Comparison of ENCODE assay signal across 19 mouse cellular contexts in the genomic region with DNA sequence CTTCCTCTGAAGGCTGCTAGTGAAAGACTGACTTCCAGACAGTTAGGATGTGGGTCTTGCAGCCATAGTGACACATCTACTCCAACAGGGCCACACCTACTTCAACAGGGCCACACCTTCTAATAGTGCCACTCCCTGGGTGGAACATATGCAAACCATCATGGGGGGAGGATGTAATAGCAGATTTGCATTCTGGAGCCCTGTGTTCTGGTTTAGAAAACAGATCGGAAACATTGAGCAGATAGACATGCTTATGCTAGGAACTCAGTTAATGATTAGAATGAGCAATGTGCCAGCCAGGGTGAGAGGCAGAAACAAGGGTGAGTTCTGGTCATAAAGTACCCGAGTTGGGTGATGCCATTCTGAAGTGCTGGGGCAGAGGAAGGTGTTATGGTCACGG. TPM values are rescaled to one million over a fixed set of nuclear protein-coding genes. Genes with fewer than 3 reads are reported as not detected.
A peak's percentile ranks its signal among the peaks of the same experiment; 100 is the strongest.
DNase-seq lines count a peak whose midpoint lies in the region; TF ChIP-seq lines count a peak whose summit lies in the region.
"Had no signal": no experiment of that assay in that cellular context is flagged by ENCODE, and none has a peak within 500 bp of the region (broad histone marks: within the 10 kb centered on the region; RNA-seq: fewer than 3 reads in every experiment).

No protein-coding gene starts in this region.

- no peaks in the 10 kb centered on the region for H3K79me2 ChIP-seq in CH12.LX (replicated peaks; ENCODE audit: control insufficient read depth, extremely low read depth, insufficient read depth, poor library complexity, severe bottlenecking)

- TF ChIP-seq CTCF in CH12.LX (conservative IDR thresholded peaks at IDR 0.05 in 1 of 2, IDR thresholded peaks at IDR 0.05 in 1 of 2; ENCODE audit: low read depth in 2 of 2, low read length in 2 of 2): no peak

- no peak for TF ChIP-seq POLR2A in CH12.LX (IDR thresholded peaks at IDR 0.05; ENCODE audit: low read depth, low read length)

- H3K36me3 ChIP-seq in CH12.LX (replicated peaks in 1 of 2; ENCODE audit: control insufficient read depth in 1 of 2, insufficient read depth in 1 of 2, low read length in 1 of 2): no peaks in the 10 kb centered on the region
- H3K36me3 ChIP-seq: G1E had no signal

- no peaks in the 10 kb centered on the region for H3K9me3 ChIP-seq in CH12.LX (replicated peaks; ENCODE audit: low read length)
- H3K9me3 ChIP-seq: G1E had no signal

- no peak overlapping the region for H3K9ac ChIP-seq in CH12.LX (ENCODE audit: insufficient read depth, low read depth)

- TF ChIP-seq EP300 in CH12.LX (IDR thresholded peaks at IDR 0.05; ENCODE audit: low read length): peak; percentile 73

- 0 out of 2 replicates have a peak overlapping the region, but pooled peaks have one; percentile 3 for H3K4me2 ChIP-seq in CH12.LX (ENCODE audit: insufficient read depth, low read depth, poor library complexity, severe bottlenecking)

- peak; percentile 91 for DNase-seq in CH12.LX (ENCODE audit: extremely low read depth)
- DNase-seq in right cerebral cortex, postnatal 25 days: no peak
- DNase-seq: adrenal gland, adult 2 months; adrenal gland, adult 8-10 months; adrenal gland, postnatal 10 days; adrenal gland, postnatal 14 days; adrenal gland, postnatal 25 days; adrenal gland, postnatal 36 days; B cell, adult 2 months; cerebellum, adult 11 months; cerebellum, adult 11-12 months; cerebellum, adult 18-20 months; cerebellum, adult 2 months; cerebellum, adult 8-10 months had no signal

- no peak overlapping the region for H3K4me3 ChIP-seq in CH12.LX (replicated peaks in 1 of 3; ENCODE audit: low read depth in 2 of 3, low read length in 2 of 3, poor library complexity in 1 of 3)

- peaks cover 18 to 30% of the 10 kb centered on the region in 2 experiments for H3K4me1 ChIP-seq in CH12.LX (ENCODE audit: control insufficient read depth in 1 of 2, insufficient read depth in 2 of 2)

- no peak for TF ChIP-seq RAD21 in CH12.LX (IDR thresholded peaks at IDR 0.05; ENCODE audit: low read depth, low read length)

- in situ Hi-C loops in CH12.LX (cut with MboI; ENCODE audit: low pct_ligation_motif_present, low pct_unique_long_range_greater_than_20kb, low sequenced_read_pairs): no loop called here

- dilution Hi-C loops in CH12.LX (cut with MboI; ENCODE audit: extremely low pct_ligation_motif_present, extremely low pct_unique_long_range_greater_than_20kb, low sequenced_read_pairs): no loop called here

- no peak overlapping the region for H3K27ac ChIP-seq in CH12.LX (ENCODE audit: insufficient read depth, low read depth)

- H3K27me3 ChIP-seq in CH12.LX (replicated peaks): no peaks in the 10 kb centered on the region
- H3K27me3 ChIP-seq: Patski had no signal

TF ChIP-seq in CH12.LX, 34 proteins besides CTCF, POLR2A, EP300 and RAD21:
- TF ChIP-seq CHD2 (IDR thresholded peaks at IDR 0.05; ENCODE audit: low read length) (peak; percentile 32; the same call in 1 of the 2 replicates), MAFK (IDR thresholded peaks at IDR 0.05; ENCODE audit: insufficient replicate concordance, low read length) (no peak), TCF12 (IDR thresholded peaks at IDR 0.05; ENCODE audit: low read depth, low read length) (no peak), HCFC1 (IDR thresholded peaks at IDR 0.05; ENCODE audit: low read depth, low read length) (no peak), MYC (IDR thresholded peaks at IDR 0.05; ENCODE audit: low read depth, low read length) (peak; percentile 52), ZMIZ1 (IDR thresholded peaks at IDR 0.05; ENCODE audit: low read depth, low read length) (no peak), IRF4 (IDR thresholded peaks at IDR 0.05; ENCODE audit: low read depth, low read length) (no peak), RCOR1 (conservative IDR thresholded peaks at IDR 0.05; ENCODE audit: low read depth, low read length) (no peak), ZNF384 (IDR thresholded peaks at IDR 0.05; ENCODE audit: low read depth, low read length) (no peak), MEF2A (IDR thresholded peaks at IDR 0.05; ENCODE audit: borderline replicate concordance, low read depth, low read length) (no peak; the same call in 1 of the 2 replicates), MXI1 (IDR thresholded peaks at IDR 0.05; ENCODE audit: low read depth, low read length) (no peak), BHLHE40 (IDR thresholded peaks at IDR 0.05; ENCODE audit: low read depth, low read length) (0 out of 2 replicates have a peak, but pooled peaks have one; percentile 13), SMC3 (IDR thresholded peaks at IDR 0.05; ENCODE audit: low read depth, low read length) (no peak), MAX (IDR thresholded peaks at IDR 0.05; ENCODE audit: low read length) (no peak), CHD1 (IDR thresholded peaks at IDR 0.05; ENCODE audit: low read depth, low read length) (no peak), GABPA (IDR thresholded peaks at IDR 0.05; ENCODE audit: insufficient replicate concordance, low read depth, low read length) (no peak), PAX5 (IDR thresholded peaks at IDR 0.05; ENCODE audit: low read length) (no peak), JUND (conservative IDR thresholded peaks at IDR 0.05; ENCODE audit: low read depth, low read length) (0 out of 2 replicates have a peak, but pooled peaks have one; percentile 27), USF2 (conservative IDR thresholded peaks at IDR 0.05; ENCODE audit: low read depth, low read length) (no peak), NRF1 (IDR thresholded peaks at IDR 0.05; ENCODE audit: low read depth, low read length) (no peak), POLR2AphosphoS2 (IDR thresholded peaks at IDR 0.05; ENCODE audit: low read depth, low read length) (no peak), NELFE (IDR thresholded peaks at IDR 0.05; ENCODE audit: low read depth, low read length) (no peak), MAZ (IDR thresholded peaks at IDR 0.05; ENCODE audit: low read depth, low read length) (no peak), ZKSCAN1 (IDR thresholded peaks at IDR 0.05; ENCODE audit: borderline replicate concordance, low read depth, low read length) (no peak), UBTF (IDR thresholded peaks at IDR 0.05; ENCODE audit: low read depth, low read length) (no peak), ZC3H11A (IDR thresholded peaks at IDR 0.05; ENCODE audit: low read depth, low read length) (no peak), TBP (conservative IDR thresholded peaks at IDR 0.05; ENCODE audit: low read depth, low read length) (no peak), USF1 (IDR thresholded peaks at IDR 0.05; ENCODE audit: low read depth, low read length) (no peak), KAT2A (IDR thresholded peaks at IDR 0.05; ENCODE audit: insufficient replicate concordance, low read length) (no peak), ETS1 (conservative IDR thresholded peaks at IDR 0.05; ENCODE audit: low read depth, low read length) (peak; percentile 28), SIN3A (IDR thresholded peaks at IDR 0.05; ENCODE audit: low read length) (no peak), E2F4 (IDR thresholded peaks at IDR 0.05; ENCODE audit: insufficient replicate concordance, low read depth, low read length) (no peak)

RNA-seq across cellular contexts. Expression of a gene that starts 19.8 kb away (rescaled TPM):
- total RNA-seq in CH12.LX (2012; rRNA removed) (1.9 and 3.9 TPM in 2 replicates), CH12.LX (2014; rRNA removed) (2.0 TPM in 2 replicates)
- polyA plus RNA-seq in CH12.LX (2012; ENCODE audit: insufficient read length, low read depth): 1.1 and 1.7 TPM in 2 replicates
- total RNA-seq: MEL had no signal
- polyA plus RNA-seq: activated CD4-positive, CD25-positive, alpha-beta regulatory T cell, adult 4 months; CD4-positive, CD25-positive, alpha-beta regulatory T cell, adult 4 months; G1E had no signal

RNA-seq across cellular contexts. Expression of a gene that starts 59.2 kb away (rescaled TPM):
- 29.0 and 33.1 TPM in 2 replicates for total RNA-seq in CH12.LX (2012; rRNA removed)
- total RNA-seq in CH12.LX (2014; rRNA removed): 65.1 and 70.3 TPM in 2 replicates
- polyA plus RNA-seq in CH12.LX (2012; ENCODE audit: insufficient read length, low read depth): 61.8 and 62.1 TPM in 2 replicates
